Mouse (Mus musculus) C2C12 (cell line): Measurements from ENCODE around the gene Tesc.

ENCODE experiments used
- CTCF ChIP-seq: IDR thresholded peaks from one replicate; pipeline ENCODE4 v1.5.1; 2011; ENCODE audit not compliant: control insufficient read depth, insufficient read depth, insufficient read length
- FOSL1 ChIP-seq: IDR thresholded peaks from one replicate; pipeline ENCODE4 v1.8.0; 2011; ENCODE audit warnings: mild to moderate bottlenecking, low read length; ENCODE audit not compliant: poor library complexity, insufficient read depth, severe bottlenecking
- MYOD1 ChIP-seq: IDR thresholded peaks from one replicate; pipeline ENCODE4 v1.6.1; 2011; ENCODE audit warnings: low read depth; ENCODE audit not compliant: control insufficient read depth, insufficient read length
- MYOG ChIP-seq: IDR thresholded peaks from one replicate; pipeline ENCODE4 v1.6.1; 2011; ENCODE audit not compliant: control insufficient read depth, insufficient read length; ENCODE audit errors: extremely low read depth
- USF1 ChIP-seq: IDR thresholded peaks from one replicate; pipeline ENCODE4 v1.6.1; 2011; ENCODE audit warnings: low read depth, mild to moderate bottlenecking, control low read depth, moderate library complexity

GRCm38 (mm10) chr5:118033328-118033727 lies 5.8 kb downstream of the Tesc start:
- TF ChIP-seq CTCF = no peak
- TF ChIP-seq USF1 = no peak
- no peak for TF ChIP-seq FOSL1
- TF ChIP-seq MYOG = no peak
- no peak for TF ChIP-seq MYOD1
